Mouse (Mus musculus): ENCODE data around the gene Ucp2. TPM values are rescaled to one million over a fixed set of nuclear protein-coding genes. Genes with fewer than 3 reads are reported as not detected.
A peak's percentile ranks its signal among the peaks of the same experiment; 100 is the strongest.

Ucp2 gene
- polyA plus RNA-seq, 1 experiment from 2014 or later = 69.5 TPM

DNA sequence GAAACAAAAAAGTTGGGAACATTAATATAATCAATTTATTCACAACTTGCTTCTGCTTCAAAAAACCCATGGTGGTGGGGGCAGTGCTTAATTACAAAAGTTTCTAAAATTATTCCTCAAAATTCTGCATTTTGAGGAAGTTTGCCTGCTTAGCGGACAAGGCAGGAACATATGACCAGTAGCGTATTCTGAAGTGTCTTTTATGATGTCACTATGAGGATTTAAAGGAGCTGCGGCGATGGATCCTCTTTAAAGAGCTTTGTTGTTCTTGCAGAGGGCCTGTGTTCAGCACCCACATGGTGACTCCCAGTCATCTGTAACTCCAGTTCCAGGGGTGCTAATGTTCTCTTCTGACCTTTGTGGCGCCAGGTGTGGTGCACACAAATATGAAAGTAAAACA lies 37.6 kb downstream of the Ucp2 start:
- no peak for ATAC-seq
- no peak overlapping the region for H3K9ac ChIP-seq (ENCODE audit: low read depth, low read length)
- H3K4me1 ChIP-seq (ENCODE audit: control insufficient read depth, insufficient read depth, low read length) = no peaks in the 10 kb centered on the region
- no peaks in the 10 kb centered on the region for H3K9me3 ChIP-seq (replicated peaks; ENCODE audit: control insufficient read depth, low read length, poor library complexity, severe bottlenecking)
- no peak overlapping the region for H3K4me3 ChIP-seq (ENCODE audit: low read depth, low read length)
- no peaks in the 10 kb centered on the region for H3K27me3 ChIP-seq (ENCODE audit: control insufficient read depth, insufficient read depth, low read depth, low read length)
- no peak overlapping the region for H3K27ac ChIP-seq (ENCODE audit: low read length)
- 91% methylated on average over 5 of the region's 5 CpGs for WGBS
- no peaks in the 10 kb centered on the region for H3K36me3 ChIP-seq (ENCODE audit: control insufficient read depth, insufficient read depth, low read length)
- H3K4me2 ChIP-seq (ENCODE audit: low read length) = no peak overlapping the region

DNA sequence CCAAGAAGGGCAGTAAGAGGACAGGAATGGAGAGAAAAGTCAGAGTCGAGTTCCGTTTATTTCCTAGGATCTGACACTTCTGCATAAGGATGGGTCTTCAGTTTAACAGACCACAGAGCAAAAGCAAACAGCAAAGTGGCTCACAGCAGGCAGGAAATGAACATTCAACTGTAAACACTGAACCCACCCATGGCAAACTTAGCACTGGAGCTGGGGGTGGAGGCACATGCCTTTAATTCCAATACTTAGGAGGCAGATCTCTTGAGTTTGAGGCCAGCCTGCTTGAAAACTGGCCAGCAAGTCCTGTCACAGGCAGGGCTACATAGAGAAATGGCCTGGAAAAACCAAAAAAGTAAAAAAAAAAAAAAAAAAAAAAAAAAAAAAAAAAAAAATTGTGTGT lies 40.4 kb downstream of the Ucp2 start:
- peaks cover 9% of the 10 kb centered on the region for H3K4me1 ChIP-seq (ENCODE audit: control insufficient read depth, insufficient read depth, low read length)
- ATAC-seq = no peak
- H3K27me3 ChIP-seq (ENCODE audit: control insufficient read depth, insufficient read depth, low read depth, low read length) = no peaks in the 10 kb centered on the region
- no peaks in the 10 kb centered on the region for H3K36me3 ChIP-seq (ENCODE audit: control insufficient read depth, insufficient read depth, low read length)
- H3K9me3 ChIP-seq (replicated peaks; ENCODE audit: control insufficient read depth, low read length, poor library complexity, severe bottlenecking) = no peaks in the 10 kb centered on the region
- WGBS = 80% methylated on average over 2 of the region's 2 CpGs
- no peak overlapping the region for H3K27ac ChIP-seq (ENCODE audit: low read length)
- H3K9ac ChIP-seq (ENCODE audit: low read depth, low read length) = no peak overlapping the region
- no peak overlapping the region for H3K4me3 ChIP-seq (ENCODE audit: low read depth, low read length)
- H3K4me2 ChIP-seq (ENCODE audit: low read length) = no peak overlapping the region

DNA sequence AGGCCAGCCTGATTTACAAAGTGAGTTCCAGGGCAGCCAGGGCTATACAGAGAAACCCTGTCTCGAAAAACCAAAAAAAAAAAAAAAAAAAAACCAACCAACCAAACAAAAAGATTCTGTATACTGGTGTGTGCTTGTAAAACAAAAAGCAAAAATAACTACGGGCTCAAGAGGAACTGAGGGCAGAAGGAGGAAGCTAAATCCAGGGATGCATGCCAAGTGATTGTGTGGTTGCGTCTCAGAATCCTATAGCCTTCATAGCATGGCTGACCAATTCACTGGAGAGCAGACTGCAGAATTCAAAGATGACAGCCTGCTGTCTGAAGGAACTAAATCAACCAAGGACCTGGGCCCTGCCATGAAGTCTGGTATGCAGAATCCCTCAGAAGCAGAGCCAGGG lies 41.1 kb downstream of the Ucp2 start:
- Histone ChIP-seq H3K9ac (ENCODE audit: low read depth, low read length) (no peak overlapping the region), H3K36me3 (ENCODE audit: control insufficient read depth, insufficient read depth, low read length) (peaks cover 4% of the 10 kb centered on the region; the same call in 1 of the 2 replicates), H3K27me3 (ENCODE audit: control insufficient read depth, insufficient read depth, low read depth, low read length) (no peaks in the 10 kb centered on the region), H3K27ac (ENCODE audit: low read length) (no peak overlapping the region), H3K4me2 (ENCODE audit: low read length) (no peak overlapping the region), H3K9me3 (replicated peaks; ENCODE audit: control insufficient read depth, low read length, poor library complexity, severe bottlenecking) (no peaks in the 10 kb centered on the region), H3K4me1 (ENCODE audit: control insufficient read depth, insufficient read depth, low read length) (peaks cover 9% of the 10 kb centered on the region), H3K4me3 (ENCODE audit: low read depth, low read length) (no peak overlapping the region)
- WGBS = 87% methylated on average over 3 of the region's 3 CpGs
- ATAC-seq = no peak

DNA sequence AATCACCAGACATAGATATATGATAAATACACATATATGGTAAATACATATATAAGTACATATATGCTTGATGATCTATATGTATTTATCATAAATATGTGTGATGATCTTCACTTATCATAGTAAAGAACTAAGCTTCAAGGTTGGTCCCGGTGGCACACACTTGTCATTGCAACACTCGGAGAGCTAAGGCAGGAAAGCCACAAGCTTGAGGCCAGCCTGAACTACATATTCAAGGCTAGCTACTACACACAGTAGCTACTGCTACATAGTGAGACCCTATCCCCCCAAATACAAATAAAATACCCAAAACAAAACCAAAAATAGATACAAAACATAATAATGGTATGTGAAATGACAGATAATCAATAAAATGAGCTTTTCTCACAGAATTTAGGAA lies 42.7 kb downstream of the Ucp2 start:
- H3K4me2 ChIP-seq (ENCODE audit: low read length) = peak overlapping the region; percentile 58
- H3K4me3 ChIP-seq (ENCODE audit: low read depth, low read length) = no peak overlapping the region
- 80% methylated on average over 2 of the region's 2 CpGs for WGBS
- no peak overlapping the region for H3K27ac ChIP-seq (ENCODE audit: low read length)
- H3K27me3 ChIP-seq (ENCODE audit: control insufficient read depth, insufficient read depth, low read depth, low read length) = no peaks in the 10 kb centered on the region
- ATAC-seq = no peak
- no peaks in the 10 kb centered on the region for H3K9me3 ChIP-seq (replicated peaks; ENCODE audit: control insufficient read depth, low read length, poor library complexity, severe bottlenecking)
- peaks cover 9% of the 10 kb centered on the region for H3K4me1 ChIP-seq (ENCODE audit: control insufficient read depth, insufficient read depth, low read length)
- no peak overlapping the region for H3K9ac ChIP-seq (ENCODE audit: low read depth, low read length)
- H3K36me3 ChIP-seq (ENCODE audit: control insufficient read depth, insufficient read depth, low read length) = peaks cover 16% of the 10 kb centered on the region

DNA sequence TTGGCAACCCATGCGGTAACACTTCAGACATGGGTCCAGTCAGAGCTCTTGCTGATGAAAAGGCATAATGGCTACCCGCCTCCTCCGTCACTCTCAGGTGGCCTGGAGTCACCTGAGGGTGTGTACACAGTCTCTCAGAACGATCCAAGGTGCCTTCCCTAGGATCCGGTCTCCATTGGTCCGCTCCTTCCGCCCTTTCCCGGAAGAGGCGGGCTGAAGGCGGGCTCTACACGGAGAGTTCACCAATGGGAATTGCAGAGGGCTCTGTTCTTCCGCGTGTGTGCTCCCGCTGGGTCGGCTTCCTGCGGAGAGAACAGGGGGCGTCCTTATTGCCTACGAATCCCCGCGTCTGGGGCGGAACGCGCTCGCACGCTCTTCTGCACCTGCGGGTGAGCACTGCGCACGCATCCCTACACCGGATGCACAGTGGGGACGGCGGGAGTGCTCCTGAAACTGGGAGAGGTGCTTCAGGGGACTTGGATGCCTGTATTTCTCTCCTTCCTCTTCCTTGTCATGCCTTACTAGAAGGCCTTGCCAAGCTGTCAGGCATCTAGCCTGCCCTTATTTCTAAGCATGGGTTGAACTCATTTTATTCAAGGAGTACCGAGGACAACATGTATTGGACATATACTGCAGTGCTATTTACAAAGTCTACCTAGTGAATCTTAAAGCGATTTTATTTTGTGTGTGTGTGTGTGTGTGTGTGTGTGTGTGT lies 43.8 kb downstream of the Ucp2 start, which contains the start of gene Coa4:
Gene Coa4, plus strand, starts transcription at position 268 of the 715 bp plus-strand sequence.
- Histone ChIP-seq H3K4me3 (ENCODE audit: low read depth, low read length) (peak within 1 kb of the TSS; percentile 73), H3K36me3 (ENCODE audit: control insufficient read depth, insufficient read depth, low read length) (peaks cover 16% of the 10 kb centered on the region), H3K27ac (ENCODE audit: low read length) (peak within 1 kb of the TSS; percentile 92), H3K4me1 (ENCODE audit: control insufficient read depth, insufficient read depth, low read length) (peaks cover 9% of the 10 kb centered on the region), H3K27me3 (ENCODE audit: control insufficient read depth, insufficient read depth, low read depth, low read length) (no peaks in the 10 kb centered on the region), H3K9me3 (replicated peaks; ENCODE audit: control insufficient read depth, low read length, poor library complexity, severe bottlenecking) (no peaks in the 10 kb centered on the region), H3K9ac (ENCODE audit: low read depth, low read length) (peak within 1 kb of the TSS; percentile 88), H3K4me2 (ENCODE audit: low read length) (peak within 1 kb of the TSS; percentile 69)
- under 1% methylated on average over 33 of the region's 33 CpGs for WGBS
- peak; percentile 100 for ATAC-seq

DNA sequence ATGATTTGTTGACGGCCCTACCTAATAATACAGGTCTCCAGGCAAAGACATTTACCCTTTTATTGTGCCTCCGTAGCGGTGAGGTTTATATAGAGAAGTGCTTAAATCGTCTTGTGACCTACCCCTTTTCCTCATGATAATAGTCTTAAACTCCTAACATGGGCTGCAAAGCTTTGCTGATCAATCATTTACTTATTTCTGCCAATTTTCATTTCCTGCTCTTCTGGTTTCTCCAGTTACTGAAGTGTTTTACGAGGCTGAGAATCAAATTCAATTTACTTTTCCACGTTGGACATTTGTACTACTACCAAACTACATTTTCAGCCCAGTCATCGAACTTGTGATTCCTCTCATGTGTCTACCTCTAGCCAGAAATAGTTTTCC lies 44.4 kb downstream of the Ucp2 start:
- 38% methylated on average over 7 of the region's 7 CpGs for WGBS
- ATAC-seq = no peak
- H3K9me3 ChIP-seq (replicated peaks; ENCODE audit: control insufficient read depth, low read length, poor library complexity, severe bottlenecking) = no peaks in the 10 kb centered on the region
- peak overlapping the region; percentile 69 for H3K4me2 ChIP-seq (ENCODE audit: low read length)
- H3K4me3 ChIP-seq (ENCODE audit: low read depth, low read length) = peak overlapping the region; percentile 73
- peak overlapping the region; percentile 92 for H3K27ac ChIP-seq (ENCODE audit: low read length)
- peak overlapping the region; percentile 88 for H3K9ac ChIP-seq (ENCODE audit: low read depth, low read length)
- H3K4me1 ChIP-seq (ENCODE audit: control insufficient read depth, insufficient read depth, low read length) = peaks cover 9% of the 10 kb centered on the region
- H3K36me3 ChIP-seq (ENCODE audit: control insufficient read depth, insufficient read depth, low read length) = peaks cover 16% of the 10 kb centered on the region
- H3K27me3 ChIP-seq (ENCODE audit: control insufficient read depth, insufficient read depth, low read depth, low read length) = no peaks in the 10 kb centered on the region

DNA sequence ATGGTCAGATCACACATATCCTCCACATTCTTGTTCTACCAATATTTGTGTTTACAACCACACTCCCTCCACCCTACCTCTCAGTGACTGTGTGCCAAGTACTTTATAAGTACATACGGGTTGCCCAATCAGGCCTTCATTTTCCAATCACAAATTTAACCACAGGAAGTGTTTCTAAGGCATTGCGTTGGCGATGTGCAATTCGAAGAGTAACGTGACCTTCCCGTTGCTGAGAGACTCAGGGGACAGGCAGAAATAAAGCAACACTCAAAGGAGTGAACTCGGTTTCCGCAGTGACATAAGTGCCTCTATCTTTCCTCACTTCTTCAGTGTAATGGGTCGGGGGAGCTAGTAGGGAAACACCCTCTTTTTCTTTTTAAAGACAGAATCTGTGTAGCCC lies 46.4 kb downstream of the Ucp2 start:
- Histone ChIP-seq H3K4me3 (ENCODE audit: low read depth, low read length) (no peak overlapping the region), H3K27me3 (ENCODE audit: control insufficient read depth, insufficient read depth, low read depth, low read length) (no peaks in the 10 kb centered on the region), H3K9ac (ENCODE audit: low read depth, low read length) (no peak overlapping the region), H3K36me3 (ENCODE audit: control insufficient read depth, insufficient read depth, low read length) (peaks cover 16% of the 10 kb centered on the region), H3K4me1 (ENCODE audit: control insufficient read depth, insufficient read depth, low read length) (peaks cover 9% of the 10 kb centered on the region), H3K9me3 (replicated peaks; ENCODE audit: control insufficient read depth, low read length, poor library complexity, severe bottlenecking) (no peaks in the 10 kb centered on the region), H3K27ac (ENCODE audit: low read length) (no peak overlapping the region), H3K4me2 (ENCODE audit: low read length) (no peak overlapping the region)
- 96% methylated on average over 9 of the region's 9 CpGs for WGBS
- ATAC-seq = no peak

DNA sequence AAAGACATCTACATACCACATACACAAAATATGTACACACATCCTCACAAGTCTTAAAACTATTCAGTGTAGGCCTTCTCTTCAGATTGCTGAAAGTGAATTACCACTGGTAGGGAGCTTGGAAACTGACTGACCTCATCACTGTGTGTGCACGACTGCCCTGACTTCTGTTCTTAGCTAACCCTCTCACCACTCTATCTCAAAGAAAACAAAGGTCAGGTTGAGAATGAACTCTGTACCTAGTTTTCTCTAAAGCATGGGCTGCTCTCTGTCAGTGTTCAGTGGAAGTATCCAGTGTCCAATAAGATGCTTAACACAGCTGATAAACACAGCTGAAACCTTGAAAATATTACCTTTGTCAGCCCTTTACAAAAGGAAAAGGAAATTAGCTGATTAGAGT lies 51.3 kb downstream of the Ucp2 start:
- Histone ChIP-seq H3K36me3 (ENCODE audit: control insufficient read depth, insufficient read depth, low read length) (peaks cover 17% of the 10 kb centered on the region), H3K27me3 (ENCODE audit: control insufficient read depth, insufficient read depth, low read depth, low read length) (no peaks in the 10 kb centered on the region), H3K9ac (ENCODE audit: low read depth, low read length) (no peak overlapping the region), H3K9me3 (replicated peaks; ENCODE audit: control insufficient read depth, low read length, poor library complexity, severe bottlenecking) (no peaks in the 10 kb centered on the region), H3K4me1 (ENCODE audit: control insufficient read depth, insufficient read depth, low read length) (no peaks in the 10 kb centered on the region), H3K4me2 (ENCODE audit: low read length) (no peak overlapping the region), H3K27ac (ENCODE audit: low read length) (no peak overlapping the region), H3K4me3 (ENCODE audit: low read depth, low read length) (no peak overlapping the region)
- no peak for ATAC-seq
- 67% methylated on average over 1 of the region's 1 CpGs for WGBS

DNA sequence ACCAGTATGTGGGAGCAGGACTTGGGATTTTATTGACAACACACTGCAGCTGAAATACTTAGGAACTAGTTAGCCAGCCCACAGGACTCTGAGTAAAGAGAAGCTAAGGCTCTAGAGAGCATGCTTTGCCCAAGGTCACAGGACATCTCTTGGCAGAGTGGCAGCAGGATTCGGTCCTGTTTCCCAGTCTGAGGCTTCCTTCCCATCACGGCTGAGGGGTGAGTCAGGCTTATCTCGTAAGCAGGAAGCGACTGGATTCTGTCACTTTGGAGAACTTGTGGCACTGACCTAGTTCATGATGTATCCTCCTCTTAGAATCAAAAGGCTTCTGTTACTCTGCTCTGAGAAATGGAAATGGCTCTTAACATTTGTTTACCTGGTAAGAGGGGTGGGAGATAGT lies 54.5 kb downstream of the Ucp2 start:
- 84% methylated on average over 4 of the region's 4 CpGs for WGBS
- H3K36me3 ChIP-seq (ENCODE audit: control insufficient read depth, insufficient read depth, low read length) = peaks cover 6% of the 10 kb centered on the region
- no peak overlapping the region for H3K27ac ChIP-seq (ENCODE audit: low read length)
- no peak for ATAC-seq
- no peaks in the 10 kb centered on the region for H3K4me1 ChIP-seq (ENCODE audit: control insufficient read depth, insufficient read depth, low read length)
- no peaks in the 10 kb centered on the region for H3K27me3 ChIP-seq (ENCODE audit: control insufficient read depth, insufficient read depth, low read depth, low read length)
- H3K4me2 ChIP-seq (ENCODE audit: low read length) = no peak overlapping the region
- no peak overlapping the region for H3K9ac ChIP-seq (ENCODE audit: low read depth, low read length)
- H3K9me3 ChIP-seq (replicated peaks; ENCODE audit: control insufficient read depth, low read length, poor library complexity, severe bottlenecking) = no peaks in the 10 kb centered on the region
- no peak overlapping the region for H3K4me3 ChIP-seq (ENCODE audit: low read depth, low read length)
